Mouse (Mus musculus) splenic B cell, adult 2 months (primary cell): ENCODE measurements at regions not wholly inside any gene's neighbourhood (a gene's known extent, or its start where the extent isn't known, plus 50 kb on each side); places are given as distances from the start of the nearest gene placed in this dataset.

Source experiments
- DNase-seq: peaks from one replicate; pipeline ENCODE4 v3.0.0-alpha.2; 2011; ENCODE audit warnings: low read depth, low spot score
- H3K27me3 ChIP-seq: 2 replicates; pipeline ENCODE4 v1.6.1; 2012; ENCODE audit warnings: mild to moderate bottlenecking, low read length, moderate library complexity, mixed read lengths; ENCODE audit not compliant: control insufficient read depth, poor library complexity, insufficient read depth, severe bottlenecking
- H3K36me3 ChIP-seq: 2 replicates; pipeline ENCODE4 v1.6.1; 2012; ENCODE audit warnings: mild to moderate bottlenecking, low read length, moderate library complexity, mixed read lengths; ENCODE audit not compliant: control insufficient read depth, poor library complexity, insufficient read depth, severe bottlenecking

- H3K27me3 ChIP-seq, result no peaks in the 10 kb centered on the region
- no peak for DNase-seq
These were observed 235.2 kb downstream of the Sec23ip start for GRCm38 (mm10) chr7:128979904-128980303.

GRCm38 (mm10) chr7:128980827-128981226 lies 236.1 kb downstream of the Sec23ip start:
- no peak for DNase-seq
- no peaks in the 10 kb centered on the region for H3K36me3 ChIP-seq
- H3K27me3 ChIP-seq, result no peaks in the 10 kb centered on the region

More at GRCm38 (mm10) chr7:128979904-128980303, 235.2 kb downstream of the Sec23ip start:
- H3K36me3 ChIP-seq, result no peaks in the 10 kb centered on the region

GRCm38 (mm10) chr7:128998759-128999158 lies 254.0 kb downstream of the Sec23ip start:
- Histone ChIP-seq H3K27me3 (no peaks in the 10 kb centered on the region), H3K36me3 (no peaks in the 10 kb centered on the region)
- no peak for DNase-seq

GRCm38 (mm10) chr7:129002419-129002818 lies 254.4 kb upstream of the Plpp4 start:
- no peak for DNase-seq
- Histone ChIP-seq H3K36me3 (no peaks in the 10 kb centered on the region), H3K27me3 (no peaks in the 10 kb centered on the region)

GRCm38 (mm10) chr7:129003150-129003549 lies 253.7 kb upstream of the Plpp4 start:
- DNase-seq, result no peak
- Histone ChIP-seq H3K36me3 (no peaks in the 10 kb centered on the region), H3K27me3 (no peaks in the 10 kb centered on the region)

GRCm38 (mm10) chr7:129016353-129016752 lies 240.5 kb upstream of the Plpp4 start:
- Histone ChIP-seq H3K27me3 (no peaks in the 10 kb centered on the region), H3K36me3 (no peaks in the 10 kb centered on the region)
- no peak for DNase-seq

- Histone ChIP-seq H3K36me3 (no peaks in the 10 kb centered on the region), H3K27me3 (no peaks in the 10 kb centered on the region)
- DNase-seq, result no peak
These were observed 229.7 kb upstream of the Plpp4 start for GRCm38 (mm10) chr7:129027116-129027515.

GRCm38 (mm10) chr7:129048023-129048422 lies 208.8 kb upstream of the Plpp4 start:
- DNase-seq, result no peak
- H3K27me3 ChIP-seq, result no peaks in the 10 kb centered on the region
- H3K36me3 ChIP-seq, result no peaks in the 10 kb centered on the region

- H3K36me3 ChIP-seq, result no peaks in the 10 kb centered on the region
- no peak for DNase-seq
- no peaks in the 10 kb centered on the region for H3K27me3 ChIP-seq
These were observed 207.1 kb upstream of the Plpp4 start for GRCm38 (mm10) chr7:129049726-129050125.

- no peaks in the 10 kb centered on the region for H3K36me3 ChIP-seq
- no peak for DNase-seq
- no peaks in the 10 kb centered on the region for H3K27me3 ChIP-seq
These were observed 206.2 kb upstream of the Plpp4 start for GRCm38 (mm10) chr7:129050675-129051074.

- no peaks in the 10 kb centered on the region for H3K36me3 ChIP-seq
- no peak for DNase-seq
- no peaks in the 10 kb centered on the region for H3K27me3 ChIP-seq
These were observed 189.9 kb upstream of the Plpp4 start for GRCm38 (mm10) chr7:129066891-129067290.

- DNase-seq, result no peak
- no peaks in the 10 kb centered on the region for H3K27me3 ChIP-seq
- H3K36me3 ChIP-seq, result no peaks in the 10 kb centered on the region
These were observed 188.7 kb upstream of the Plpp4 start for GRCm38 (mm10) chr7:129068137-129068536.

- DNase-seq, result no peak
- no peaks in the 10 kb centered on the region for H3K27me3 ChIP-seq
- H3K36me3 ChIP-seq, result no peaks in the 10 kb centered on the region
These were observed 177.0 kb upstream of the Plpp4 start for GRCm38 (mm10) chr7:129079786-129080185.

GRCm38 (mm10) chr7:129091441-129091840 lies 165.4 kb upstream of the Plpp4 start:
- H3K36me3 ChIP-seq, result no peaks in the 10 kb centered on the region
- DNase-seq, result no peak
- no peaks in the 10 kb centered on the region for H3K27me3 ChIP-seq

GRCm38 (mm10) chr7:129096374-129097069 lies 160.3 kb upstream of the Plpp4 start:
- DNase-seq, result no peak
- H3K36me3 ChIP-seq, result no peaks in the 10 kb centered on the region
- H3K27me3 ChIP-seq, result no peaks in the 10 kb centered on the region

- Histone ChIP-seq H3K36me3 (no peaks in the 10 kb centered on the region), H3K27me3 (no peaks in the 10 kb centered on the region)
- no peak for DNase-seq
These were observed 154.4 kb upstream of the Plpp4 start for GRCm38 (mm10) chr7:129102437-129102836.
